Mouse (Mus musculus) T-helper 17 cell (primary cell): ENCODE measurements around the gene Ndufa13.

Experiments
- in situ Hi-C, 2 experiments: fragments of 300-600 bp; cut with MboI, MseI; formaldehyde crosslinking; loops; 1 replicate in 1 of 2; 2 replicates in 1 of 2; pipeline ENCODE4 v1.15.1; 2025; ENCODE audit warnings: high pct_unique_total_duplicates in 2 of 2

Ndufa13 gene

DNA sequence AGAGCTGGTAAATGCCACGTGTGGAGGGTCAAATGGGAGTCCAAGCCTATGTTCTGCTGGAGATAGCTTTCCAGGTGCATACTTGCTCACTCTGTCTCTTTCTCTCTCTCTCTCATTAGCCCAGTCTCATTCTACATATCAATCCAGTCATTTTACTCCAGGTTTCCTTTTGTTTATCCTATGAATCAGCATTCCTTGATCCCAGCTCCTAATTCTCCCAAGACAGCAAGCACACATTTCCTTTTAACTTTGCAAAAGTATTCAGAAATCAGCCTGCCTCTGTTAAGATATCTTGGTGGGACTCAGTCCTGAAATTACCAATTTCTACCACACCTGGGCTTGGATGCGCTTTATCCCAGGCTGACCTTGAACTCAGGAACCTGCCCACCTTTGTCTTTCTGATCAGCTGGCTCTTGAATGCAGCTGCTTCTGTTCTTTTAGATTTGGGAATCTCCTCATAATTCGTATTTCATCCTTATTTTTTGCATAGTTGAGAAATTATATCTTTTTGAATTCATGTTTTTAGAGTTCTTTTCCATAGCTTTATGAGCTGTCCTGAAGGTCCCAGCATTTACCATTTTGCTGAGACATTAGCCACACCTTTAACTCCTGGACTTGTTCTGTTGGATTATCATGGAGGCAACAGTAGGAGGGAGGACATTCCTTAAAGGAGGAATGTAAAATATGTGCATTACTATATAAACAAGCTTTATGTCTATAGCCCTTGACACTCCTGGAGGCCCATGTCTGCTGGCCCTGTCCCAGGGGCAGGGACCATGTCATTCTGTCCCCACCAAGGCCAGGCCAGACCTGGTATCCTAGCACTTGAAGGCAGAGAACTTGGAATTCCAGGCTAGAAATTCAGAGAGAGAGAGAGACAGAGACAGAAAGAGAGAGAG, 54.9 kb downstream of the Ndufa13 start:
- in situ Hi-C loops, result no loop called here
